Mouse (Mus musculus): Measurements from ENCODE around the gene Lrguk. TPM values are rescaled to one million over a fixed set of nuclear protein-coding genes. Genes with fewer than 3 reads are reported as not detected.

The Lrguk gene
- 0.90 and 0.91 TPM in 2 replicates for polyA plus RNA-seq (2015; fragmentation: Nextera tagmentation; extraction: Ambion mirVana)

- peak within 1 kb of the TSS; percentile 88 for H3K4me2 ChIP-seq
- H3K27ac ChIP-seq (replicated peaks): peak within 1 kb of the TSS; percentile 86
- H3K36me3 ChIP-seq: no peaks in the 10 kb centered on the region
- peaks cover 23% of the 10 kb centered on the region for H3K4me1 ChIP-seq
- whole genome bisulfite sequencing: 3% methylated on average over 32 of the region's 32 CpGs
- peak; percentile 97 for ATAC-seq (ENCODE audit: low FRiP score)
- no peaks in the 10 kb centered on the region for H3K27me3 ChIP-seq (replicated peaks)
- H3K9me3 ChIP-seq (replicated peaks): no peaks in the 10 kb centered on the region
- H3K4me3 ChIP-seq (replicated peaks): peak within 1 kb of the TSS; percentile 64
- H3K9ac ChIP-seq (replicated peaks): peak within 1 kb of the TSS; percentile 50
Measured at GRCm38 (mm10) chr6:34028933-34029745, at the start of gene Lrguk. TSS of gene Lrguk (plus strand) at chr6:34029448.

GRCm38 (mm10) chr6:33982709-33983108 is 46.5 kb upstream of the Lrguk start:
- peaks cover 7% of the 10 kb centered on the region for H3K4me1 ChIP-seq
- no peak overlapping the region for H3K4me3 ChIP-seq (replicated peaks)
- no peak for ATAC-seq (ENCODE audit: low FRiP score)
- H3K9me3 ChIP-seq (replicated peaks): no peaks in the 10 kb centered on the region
- WGBS: 81% methylated on average over 9 of the region's 9 CpGs
- H3K9ac ChIP-seq (replicated peaks): no peak overlapping the region
- H3K27ac ChIP-seq (replicated peaks): no peak overlapping the region
- no peaks in the 10 kb centered on the region for H3K27me3 ChIP-seq (replicated peaks)
- H3K4me2 ChIP-seq: no peak overlapping the region
- H3K36me3 ChIP-seq: no peaks in the 10 kb centered on the region

GRCm38 (mm10) chr6:33987132-33987531 is 42.1 kb upstream of the Lrguk start:
- Histone ChIP-seq H3K9me3 (replicated peaks) (no peaks in the 10 kb centered on the region), H3K27me3 (replicated peaks) (no peaks in the 10 kb centered on the region), H3K36me3 (no peaks in the 10 kb centered on the region), H3K4me2 (no peak overlapping the region), H3K4me1 (0 out of 2 replicates have a peak, but pooled peaks cover 2% of the 10 kb centered on the region), H3K27ac (replicated peaks) (no peak overlapping the region), H3K9ac (replicated peaks) (no peak overlapping the region), H3K4me3 (replicated peaks) (no peak overlapping the region)
- ATAC-seq (ENCODE audit: low FRiP score): no peak
- 78% methylated on average over 5 of the region's 5 CpGs for WGBS

- Histone ChIP-seq H3K36me3 (no peaks in the 10 kb centered on the region), H3K4me3 (replicated peaks) (0 out of 2 replicates have a peak overlapping the region, but pooled peaks have one; percentile 13), H3K9me3 (replicated peaks) (no peaks in the 10 kb centered on the region), H3K27ac (replicated peaks) (peak overlapping the region; percentile 45; the same call in 1 of the 2 replicates), H3K9ac (replicated peaks) (0 out of 2 replicates have a peak overlapping the region, but pooled peaks have one; percentile 20), H3K27me3 (replicated peaks) (no peaks in the 10 kb centered on the region), H3K4me2 (peak overlapping the region; percentile 49), H3K4me1 (0 out of 2 replicates have a peak, but pooled peaks cover 10% of the 10 kb centered on the region)
- peak; percentile 76 for ATAC-seq (ENCODE audit: low FRiP score)
- WGBS: 32% methylated on average over 24 of the region's 24 CpGs
Measured at GRCm38 (mm10) chr6:33992213-33993034, 36.8 kb upstream of the Lrguk start.

GRCm38 (mm10) chr6:33993842-33994241 is 35.4 kb upstream of the Lrguk start:
- Histone ChIP-seq H3K9ac (replicated peaks) (no peak overlapping the region), H3K27me3 (replicated peaks) (no peaks in the 10 kb centered on the region), H3K36me3 (no peaks in the 10 kb centered on the region), H3K9me3 (replicated peaks) (no peaks in the 10 kb centered on the region), H3K4me3 (replicated peaks) (no peak overlapping the region), H3K27ac (replicated peaks) (no peak overlapping the region), H3K4me2 (no peak overlapping the region), H3K4me1 (0 out of 2 replicates have a peak, but pooled peaks cover 10% of the 10 kb centered on the region)
- WGBS: 67% methylated on average over 6 of the region's 6 CpGs
- no peak for ATAC-seq (ENCODE audit: low FRiP score)

- ATAC-seq (ENCODE audit: low FRiP score): no peak
- Histone ChIP-seq H3K27ac (replicated peaks) (no peak overlapping the region), H3K36me3 (no peaks in the 10 kb centered on the region), H3K9me3 (replicated peaks) (no peaks in the 10 kb centered on the region), H3K27me3 (replicated peaks) (no peaks in the 10 kb centered on the region), H3K4me1 (0 out of 2 replicates have a peak, but pooled peaks cover 3% of the 10 kb centered on the region), H3K4me3 (replicated peaks) (no peak overlapping the region), H3K9ac (replicated peaks) (no peak overlapping the region), H3K4me2 (no peak overlapping the region)
- WGBS: 38% methylated on average over 4 of the region's 4 CpGs
Measured at GRCm38 (mm10) chr6:33998590-33998989, 30.7 kb upstream of the Lrguk start.

GRCm38 (mm10) chr6:33999530-33999929 is 29.7 kb upstream of the Lrguk start:
- WGBS: 37% methylated on average over 7 of the region's 7 CpGs
- no peak for ATAC-seq (ENCODE audit: low FRiP score)
- no peak overlapping the region for H3K27ac ChIP-seq (replicated peaks)
- no peak overlapping the region for H3K4me2 ChIP-seq
- H3K9me3 ChIP-seq (replicated peaks): no peaks in the 10 kb centered on the region
- no peaks in the 10 kb centered on the region for H3K4me1 ChIP-seq
- no peaks in the 10 kb centered on the region for H3K27me3 ChIP-seq (replicated peaks)
- H3K36me3 ChIP-seq: no peaks in the 10 kb centered on the region
- no peak overlapping the region for H3K4me3 ChIP-seq (replicated peaks)
- no peak overlapping the region for H3K9ac ChIP-seq (replicated peaks)

GRCm38 (mm10) chr6:34000644-34001043 is 28.6 kb upstream of the Lrguk start:
- Histone ChIP-seq H3K9ac (replicated peaks) (no peak overlapping the region), H3K27me3 (replicated peaks) (no peaks in the 10 kb centered on the region), H3K36me3 (no peaks in the 10 kb centered on the region), H3K27ac (replicated peaks) (no peak overlapping the region; the same call in 1 of the 2 replicates), H3K4me3 (replicated peaks) (no peak overlapping the region), H3K9me3 (replicated peaks) (no peaks in the 10 kb centered on the region), H3K4me2 (no peak overlapping the region), H3K4me1 (no peaks in the 10 kb centered on the region)
- WGBS: 92% methylated on average over 7 of the region's 7 CpGs
- ATAC-seq (ENCODE audit: low FRiP score): no peak

- ATAC-seq (ENCODE audit: low FRiP score): no peak
- 15% methylated on average over 1 of the region's 1 CpGs for WGBS
- H3K4me2 ChIP-seq: no peak overlapping the region
- H3K9me3 ChIP-seq (replicated peaks): no peaks in the 10 kb centered on the region
- H3K4me1 ChIP-seq: no peaks in the 10 kb centered on the region
- no peaks in the 10 kb centered on the region for H3K27me3 ChIP-seq (replicated peaks)
- H3K36me3 ChIP-seq: no peaks in the 10 kb centered on the region
- no peak overlapping the region for H3K9ac ChIP-seq (replicated peaks)
- no peak overlapping the region for H3K4me3 ChIP-seq (replicated peaks)
- H3K27ac ChIP-seq (replicated peaks): no peak overlapping the region
Measured at GRCm38 (mm10) chr6:34003033-34003432, 26.2 kb upstream of the Lrguk start.

GRCm38 (mm10) chr6:34013469-34013868 is 15.8 kb upstream of the Lrguk start:
- Histone ChIP-seq H3K4me3 (replicated peaks) (no peak overlapping the region), H3K9me3 (replicated peaks) (no peaks in the 10 kb centered on the region), H3K27me3 (replicated peaks) (no peaks in the 10 kb centered on the region), H3K4me2 (no peak overlapping the region), H3K27ac (replicated peaks) (no peak overlapping the region), H3K9ac (replicated peaks) (no peak overlapping the region), H3K4me1 (0 out of 2 replicates have a peak, but pooled peaks cover 2% of the 10 kb centered on the region), H3K36me3 (no peaks in the 10 kb centered on the region)
- WGBS: 58% methylated on average over 6 of the region's 6 CpGs
- no peak for ATAC-seq (ENCODE audit: low FRiP score)

GRCm38 (mm10) chr6:34029746-34030027 is 439 bp downstream of the Lrguk start:
- peak; percentile 81 for ATAC-seq (ENCODE audit: low FRiP score)

More at GRCm38 (mm10) chr6:34029746-34030027, 439 bp downstream of the Lrguk start:
- 0% methylated on average over 4 of the region's 4 CpGs for WGBS
- H3K27me3 ChIP-seq (replicated peaks): no peaks in the 10 kb centered on the region
- H3K4me2 ChIP-seq: peak overlapping the region; percentile 88
- H3K9me3 ChIP-seq (replicated peaks): no peaks in the 10 kb centered on the region
- peak overlapping the region; percentile 50 for H3K9ac ChIP-seq (replicated peaks)
- peak overlapping the region; percentile 86 for H3K27ac ChIP-seq (replicated peaks)
- H3K4me3 ChIP-seq (replicated peaks): peak overlapping the region; percentile 64
- peaks cover 23% of the 10 kb centered on the region for H3K4me1 ChIP-seq
- no peaks in the 10 kb centered on the region for H3K36me3 ChIP-seq

Measured in neural tube, embryonic 15.5 days (tissue).